Mouse (Mus musculus) liver, embryonic 14.5 days (tissue): ENCODE measurements around the gene Olfr293.

Source experiments
- CTCF ChIP-seq: IDR thresholded peaks from 2 replicates; pipeline ENCODE4 v1.5.1; 2016; ENCODE audit warnings: antibody characterized with exemption, low read depth, control low read depth
- EP300 ChIP-seq: IDR thresholded peaks from 2 replicates; pipeline ENCODE4 v1.6.1; 2016; ENCODE audit warnings: antibody characterized with exemption, low read depth

GRCm38 (mm10) chr7:86616543-86616942 lies 32.3 kb upstream of the Olfr293 start, which contains the start of gene Olfr294:
- TF ChIP-seq CTCF: no peak
- no peak for TF ChIP-seq EP300
